Mouse (Mus musculus): ENCODE results near the gene Rhot1. TPM values are rescaled to one million over a fixed set of nuclear protein-coding genes. Genes with fewer than 3 reads are reported as not detected.

Gene Rhot1
- total and polyA plus RNA-seq, 3 experiments: 38.7 to 60.7 (median 57.2) TPM

DNA sequence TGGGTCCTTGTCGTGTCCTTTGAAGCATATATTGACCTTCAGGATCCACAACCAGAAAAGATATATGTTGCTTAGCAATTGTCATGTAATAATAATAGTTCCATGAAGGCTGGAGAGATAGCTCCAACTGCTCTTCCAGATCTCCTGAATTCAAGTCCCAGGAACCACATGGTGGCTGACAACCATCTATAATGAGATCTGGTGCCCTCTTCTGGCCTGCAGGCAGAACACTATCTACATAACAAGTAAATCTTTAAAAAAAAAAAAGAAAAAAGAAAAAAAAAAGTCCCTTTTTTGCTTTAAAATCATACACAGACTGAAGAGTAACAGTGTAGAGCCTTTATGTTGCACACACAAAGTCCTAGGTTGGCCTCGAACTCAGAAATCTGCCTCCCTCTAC is 9.0 kb upstream of the Rhot1 start:
- DNase-seq: no peak
- H3K36me3 ChIP-seq (ENCODE audit: control insufficient read depth, insufficient read depth, low read length): no peaks in the 10 kb centered on the region
- H3K27me3 ChIP-seq (ENCODE audit: control insufficient read depth, insufficient read depth, low read length): no peaks in the 10 kb centered on the region
- no peak overlapping the region for H3K4me3 ChIP-seq
- WGBS: 98% methylated on average over 2 of the region's 2 CpGs
- intact Hi-C loops (cut with DNase I): no loop called here
- no peak overlapping the region for H3K27ac ChIP-seq
- no peaks in the 10 kb centered on the region for H3K4me1 ChIP-seq (ENCODE audit: control insufficient read depth, insufficient read depth, low read length)
- H3K79me2 ChIP-seq (replicated peaks; ENCODE audit: control insufficient read depth, insufficient read depth, low read length): no peaks in the 10 kb centered on the region
- no peak overlapping the region for H3K9ac ChIP-seq (ENCODE audit: low read depth, low read length)
- TF ChIP-seq EP300 (IDR thresholded peaks at IDR 0.05; ENCODE audit: insufficient read depth, low read depth, low read length) (no peak), CTCF (IDR thresholded peaks at IDR 0.05) (peak; percentile 43), POLR2A (IDR thresholded peaks at IDR 0.05; ENCODE audit: insufficient read depth, low read depth, low read length) (no peak)

DNA sequence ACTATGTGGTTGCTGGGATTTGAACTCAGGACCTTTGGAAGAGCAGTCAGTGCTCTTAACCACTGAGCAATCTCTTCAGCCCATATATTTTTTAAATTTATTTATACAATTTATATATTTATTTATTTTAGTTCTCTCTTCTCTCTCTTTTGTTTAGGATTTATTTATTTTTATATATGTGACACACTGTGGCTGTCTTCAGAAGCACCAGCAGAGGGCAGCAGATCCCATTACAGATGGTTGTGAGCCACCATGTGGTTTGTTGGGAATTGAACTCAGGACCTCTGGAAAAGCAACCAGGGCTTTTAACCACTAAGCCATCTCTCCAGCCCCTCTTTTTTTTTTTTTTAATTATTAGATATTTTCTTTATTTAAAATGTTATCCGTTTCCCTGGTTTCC is 8.5 kb upstream of the Rhot1 start:
- intact Hi-C loops (cut with DNase I): no loop called here
- Histone ChIP-seq H3K4me1 (ENCODE audit: control insufficient read depth, insufficient read depth, low read length) (no peaks in the 10 kb centered on the region), H3K4me3 (no peak overlapping the region), H3K27ac (no peak overlapping the region), H3K9ac (ENCODE audit: low read depth, low read length) (no peak overlapping the region), H3K79me2 (replicated peaks; ENCODE audit: control insufficient read depth, insufficient read depth, low read length) (no peaks in the 10 kb centered on the region), H3K27me3 (ENCODE audit: control insufficient read depth, insufficient read depth, low read length) (no peaks in the 10 kb centered on the region), H3K36me3 (ENCODE audit: control insufficient read depth, insufficient read depth, low read length) (no peaks in the 10 kb centered on the region)
- 90% methylated on average over 1 of the region's 1 CpGs for WGBS
- TF ChIP-seq CTCF (IDR thresholded peaks at IDR 0.05) (peak; percentile 73), POLR2A (IDR thresholded peaks at IDR 0.05; ENCODE audit: insufficient read depth, low read depth, low read length) (no peak), EP300 (IDR thresholded peaks at IDR 0.05; ENCODE audit: insufficient read depth, low read depth, low read length) (no peak)
- DNase-seq: no peak

DNA sequence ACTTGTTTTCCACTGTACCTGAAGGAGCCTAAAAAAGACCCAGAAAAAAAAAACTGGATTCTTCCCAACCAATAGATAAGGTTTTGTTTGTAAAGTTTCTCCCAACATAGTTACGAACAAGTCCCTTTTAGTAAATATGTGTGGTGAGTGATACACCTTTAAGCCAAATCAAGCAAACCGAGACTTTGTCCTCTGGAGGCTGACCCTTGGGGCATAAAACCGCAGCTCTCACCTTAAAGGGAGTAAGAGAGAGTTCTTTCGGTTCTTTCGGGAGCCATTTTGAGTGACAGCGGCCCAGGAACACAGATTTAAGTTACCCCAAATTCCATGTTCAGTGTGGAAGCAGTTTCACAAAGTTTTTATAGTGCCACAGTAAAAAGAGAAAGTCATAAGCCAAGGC is 6.5 kb upstream of the Rhot1 start:
- WGBS: 80% methylated on average over 6 of the region's 6 CpGs
- intact Hi-C loops (cut with DNase I): no loop called here

DNA sequence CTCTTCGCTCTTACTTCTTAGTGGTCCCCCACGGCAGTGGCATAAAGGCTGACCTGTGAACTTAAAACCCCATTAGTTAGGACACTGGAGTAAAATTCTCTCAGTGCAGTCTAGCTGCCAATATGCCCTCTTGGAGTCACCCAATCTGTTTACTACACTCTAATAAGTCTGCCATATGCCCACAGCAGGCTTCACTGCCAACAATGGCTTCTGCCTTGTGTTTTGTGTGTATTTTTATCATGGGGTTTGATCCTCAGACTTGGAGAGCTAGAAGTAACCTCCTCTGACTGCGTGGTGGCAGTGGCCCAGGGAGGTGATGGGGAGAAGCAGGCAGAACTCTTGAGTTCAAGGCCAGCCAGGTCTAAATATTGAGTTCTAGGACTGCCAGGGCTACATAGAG is 4.8 kb upstream of the Rhot1 start:
- H3K27me3 ChIP-seq (ENCODE audit: control insufficient read depth, insufficient read depth, low read length): no peaks in the 10 kb centered on the region
- WGBS: 71% methylated on average over 3 of the region's 3 CpGs
- H3K4me3 ChIP-seq: no peak overlapping the region
- no peak for TF ChIP-seq CTCF (IDR thresholded peaks at IDR 0.05)
- TF ChIP-seq EP300 (IDR thresholded peaks at IDR 0.05; ENCODE audit: insufficient read depth, low read depth, low read length): no peak
- no peak for TF ChIP-seq POLR2A (IDR thresholded peaks at IDR 0.05; ENCODE audit: insufficient read depth, low read depth, low read length)
- no peaks in the 10 kb centered on the region for H3K4me1 ChIP-seq (ENCODE audit: control insufficient read depth, insufficient read depth, low read length)
- no peak overlapping the region for H3K27ac ChIP-seq
- H3K79me2 ChIP-seq (replicated peaks; ENCODE audit: control insufficient read depth, insufficient read depth, low read length): no peaks in the 10 kb centered on the region
- H3K9ac ChIP-seq (ENCODE audit: low read depth, low read length): no peak overlapping the region
- intact Hi-C loops (cut with DNase I): no loop called here
- no peak for DNase-seq
- no peaks in the 10 kb centered on the region for H3K36me3 ChIP-seq (ENCODE audit: control insufficient read depth, insufficient read depth, low read length)

More for the DNA sequence above, 6.5 kb upstream of the Rhot1 start:
- Histone ChIP-seq H3K36me3 (ENCODE audit: control insufficient read depth, insufficient read depth, low read length) (no peaks in the 10 kb centered on the region), H3K27ac (no peak overlapping the region), H3K4me3 (no peak overlapping the region), H3K4me1 (ENCODE audit: control insufficient read depth, insufficient read depth, low read length) (no peaks in the 10 kb centered on the region), H3K27me3 (ENCODE audit: control insufficient read depth, insufficient read depth, low read length) (no peaks in the 10 kb centered on the region), H3K9ac (ENCODE audit: low read depth, low read length) (no peak overlapping the region), H3K79me2 (replicated peaks; ENCODE audit: control insufficient read depth, insufficient read depth, low read length) (no peaks in the 10 kb centered on the region)
- DNase-seq: no peak
- no peak for TF ChIP-seq EP300 (IDR thresholded peaks at IDR 0.05; ENCODE audit: insufficient read depth, low read depth, low read length)
- TF ChIP-seq POLR2A (IDR thresholded peaks at IDR 0.05; ENCODE audit: insufficient read depth, low read depth, low read length): no peak
- TF ChIP-seq CTCF (IDR thresholded peaks at IDR 0.05): no peak

DNA sequence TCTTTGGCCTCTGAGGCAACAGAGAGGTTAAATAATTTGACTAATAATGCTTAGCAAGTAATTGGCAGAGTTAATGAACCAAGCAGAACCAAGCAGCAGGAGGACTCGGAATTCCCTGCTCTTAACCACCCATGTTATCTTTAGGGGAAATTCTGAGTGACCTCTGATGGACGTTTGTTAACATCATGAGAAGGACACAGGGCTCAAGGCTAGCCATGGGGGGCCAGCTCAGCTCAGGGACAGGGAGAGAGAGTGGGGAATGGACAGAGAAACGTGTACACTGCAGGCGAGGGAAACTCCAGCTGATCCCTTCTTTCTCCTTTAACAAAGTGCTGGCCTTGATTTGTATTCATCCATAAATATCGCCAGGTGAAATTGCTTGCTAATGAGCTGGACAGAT is 3.9 kb upstream of the Rhot1 start:
- DNase-seq: no peak
- no peaks in the 10 kb centered on the region for H3K4me1 ChIP-seq (ENCODE audit: control insufficient read depth, insufficient read depth, low read length)
- intact Hi-C loops (cut with DNase I): loop anchor here (5.0 kb wide), 1 partner anchor 163 kb away; no protein-coding TSS in a partner anchor
- H3K27ac ChIP-seq: no peak overlapping the region
- no peaks in the 10 kb centered on the region for H3K36me3 ChIP-seq (ENCODE audit: control insufficient read depth, insufficient read depth, low read length)
- H3K79me2 ChIP-seq (replicated peaks; ENCODE audit: control insufficient read depth, insufficient read depth, low read length): no peaks in the 10 kb centered on the region
- H3K9ac ChIP-seq (ENCODE audit: low read depth, low read length): no peak overlapping the region
- TF ChIP-seq EP300 (IDR thresholded peaks at IDR 0.05; ENCODE audit: insufficient read depth, low read depth, low read length) (no peak), CTCF (IDR thresholded peaks at IDR 0.05) (no peak), POLR2A (IDR thresholded peaks at IDR 0.05; ENCODE audit: insufficient read depth, low read depth, low read length) (no peak)
- 58% methylated on average over 5 of the region's 5 CpGs for WGBS
- H3K4me3 ChIP-seq: no peak overlapping the region
- no peaks in the 10 kb centered on the region for H3K27me3 ChIP-seq (ENCODE audit: control insufficient read depth, insufficient read depth, low read length)

DNA sequence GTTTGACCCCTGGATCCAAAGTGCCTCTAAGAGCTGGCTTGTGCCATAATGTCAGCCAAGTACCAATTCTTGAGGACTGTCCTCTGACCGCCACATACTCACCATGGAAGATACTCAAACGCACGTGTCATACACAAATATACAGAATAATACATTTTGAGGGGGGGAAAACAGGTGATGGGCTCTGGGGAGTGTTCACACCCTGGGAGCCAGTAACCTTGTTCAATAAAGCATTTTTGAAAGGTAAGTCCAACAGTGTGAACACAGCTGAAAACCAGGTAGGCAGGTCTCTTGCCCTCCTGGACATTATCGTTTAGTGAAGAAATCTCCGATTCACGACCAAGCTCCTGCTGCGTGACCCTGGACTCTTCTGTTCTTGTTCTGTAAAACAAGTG is 357 bp upstream of the Rhot1 start:
- no peak overlapping the region for H3K27ac ChIP-seq
- no peak for DNase-seq
- no peak for TF ChIP-seq POLR2A (IDR thresholded peaks at IDR 0.05; ENCODE audit: insufficient read depth, low read depth, low read length)
- TF ChIP-seq EP300 (IDR thresholded peaks at IDR 0.05; ENCODE audit: insufficient read depth, low read depth, low read length): no peak
- no peak for TF ChIP-seq CTCF (IDR thresholded peaks at IDR 0.05)
- peaks cover 1% of the 10 kb centered on the region; the same call in 1 of the 2 replicates for H3K4me1 ChIP-seq (ENCODE audit: control insufficient read depth, insufficient read depth, low read length)
- no peak overlapping the region for H3K9ac ChIP-seq (ENCODE audit: low read depth, low read length)
- no peaks in the 10 kb centered on the region for H3K27me3 ChIP-seq (ENCODE audit: control insufficient read depth, insufficient read depth, low read length)
- intact Hi-C loops (cut with DNase I): loop anchor here (2.0 to 5.0 kb wide), 2 partner anchors 122 to 166 kb away; no protein-coding TSS in a partner anchor
- H3K36me3 ChIP-seq (ENCODE audit: control insufficient read depth, insufficient read depth, low read length): peaks cover 4% of the 10 kb centered on the region; the same call in 1 of the 2 replicates
- H3K4me3 ChIP-seq: no peak overlapping the region
- peaks cover 3% of the 10 kb centered on the region for H3K79me2 ChIP-seq (replicated peaks; ENCODE audit: control insufficient read depth, insufficient read depth, low read length)
- WGBS: 42% methylated on average over 7 of the region's 7 CpGs

Data from heart, adult 2 months (tissue).